Mouse (Mus musculus): Measurements from ENCODE around the gene H2-Q4. TPM values are rescaled to one million over a fixed set of nuclear protein-coding genes. Genes with fewer than 3 reads are reported as not detected.

Gene H2-Q4
- polyA plus RNA-seq (2012; rRNA removed), result 3.3 and 3.5 TPM in 2 replicates

DNA sequence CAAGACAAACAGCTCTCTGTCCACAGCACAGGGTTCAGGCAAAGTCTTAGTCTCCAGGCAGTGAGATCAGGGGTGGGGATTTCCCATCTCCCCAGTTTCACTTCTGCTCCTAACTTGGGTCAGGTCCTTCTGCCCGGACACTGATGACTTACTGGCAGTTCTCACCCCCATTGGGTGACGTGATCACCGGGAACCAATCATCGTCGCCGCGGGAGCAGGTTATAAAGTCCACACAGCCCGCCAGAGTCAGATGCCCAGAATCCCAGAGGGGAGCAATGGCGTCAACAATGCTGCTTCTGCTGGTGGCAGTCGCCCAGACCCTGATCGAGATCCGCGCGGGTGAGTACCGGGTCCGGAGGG is at the start of gene H2-Q4:
TSS of gene H2-Q4 (plus strand) at position 249 of the 360 bp plus-strand sequence.

GRCm38 (mm10) chr17:35342071-35342671 is 37.2 kb upstream of the H2-Q4 start, which contains the start of gene H2-Q2:
Gene H2-Q2, plus strand, starts transcription at chr17:35342242.

GRCm38 (mm10) chr17:35424624-35425416 is 45.4 kb downstream of the H2-Q4 start, which contains the start of gene H2-Q6:
Gene H2-Q6, plus strand, starts transcription at chr17:35424850.

Other genes starting within 250 kb of the H2-Q4 start
- 0.65 and 0.84 TPM in 2 replicates for gene Apom, start 247.6 kb upstream of the H2-Q4 start, polyA plus RNA-seq (2012; rRNA removed)
- 237 and 290 TPM in 2 replicates for gene Bag6, start 244.4 kb upstream of the H2-Q4 start, polyA plus RNA-seq (2012; rRNA removed)
- gene Prrc2a, start 214.7 kb upstream of the H2-Q4 start, polyA plus RNA-seq (2012; rRNA removed), result 228 and 250 TPM in 2 replicates
- gene Aif1, start 203.5 kb upstream of the H2-Q4 start, polyA plus RNA-seq (2012; rRNA removed), result 3.7 and 3.9 TPM in 2 replicates
- 15.7 and 18.5 TPM in 2 replicates for gene Lst1, start 191.2 kb upstream of the H2-Q4 start, polyA plus RNA-seq (2012; rRNA removed)
- 0.76 and 0.84 TPM in 2 replicates for gene Ltb, start 185.2 kb upstream of the H2-Q4 start, polyA plus RNA-seq (2012; rRNA removed)
- 0.05 TPM in 2 replicates for gene Tnf, start 177.6 kb upstream of the H2-Q4 start, polyA plus RNA-seq (2012; rRNA removed)
- gene Lta, start 174.3 kb upstream of the H2-Q4 start, polyA plus RNA-seq (2012; rRNA removed), result 0.57 and 0.62 TPM in 2 replicates
- gene Gm16181, start 158.8 kb upstream of the H2-Q4 start, polyA plus RNA-seq (2012; rRNA removed), result not detected in 2 replicates
- gene Atp6v1g2, start 146.0 kb upstream of the H2-Q4 start, polyA plus RNA-seq (2012; rRNA removed), result 147 and 148 TPM in 2 replicates
- 14.3 and 14.8 TPM in 2 replicates for gene Nfkbil1, start 143.8 kb upstream of the H2-Q4 start, polyA plus RNA-seq (2012; rRNA removed)
- 727 and 778 TPM in 2 replicates for gene Ddx39b, start 137.9 kb upstream of the H2-Q4 start, polyA plus RNA-seq (2012; rRNA removed)
- 60.4 and 60.8 TPM in 2 replicates for gene H2-D1, start 116.9 kb upstream of the H2-Q4 start, polyA plus RNA-seq (2012; rRNA removed)
- gene H2-Q1, start 59.2 kb upstream of the H2-Q4 start, polyA plus RNA-seq (2012; rRNA removed), result 0.27 and 0.48 TPM in 2 replicates
- 7.8 and 8.7 TPM in 2 replicates for gene H2-Q2, start 37.4 kb upstream of the H2-Q4 start, polyA plus RNA-seq (2012; rRNA removed)
- gene H2-Q6, start 45.2 kb downstream of the H2-Q4 start, polyA plus RNA-seq (2012; rRNA removed), result 1.0 and 1.2 TPM in 2 replicates
- gene H2-Q7, start 59.5 kb downstream of the H2-Q4 start, polyA plus RNA-seq (2012; rRNA removed), result 3.6 and 4.1 TPM in 2 replicates
- 0.47 and 0.52 TPM in 2 replicates for gene H2-Q10, start 90.5 kb downstream of the H2-Q4 start, polyA plus RNA-seq (2012; rRNA removed)
- 0.12 TPM in 1 of 2 replicates, not detected in the other for gene Pou5f1, start 126.4 kb downstream of the H2-Q4 start, polyA plus RNA-seq (2012; rRNA removed)
- 11.8 and 14.8 TPM in 2 replicates for gene Tcf19, start 137.2 kb downstream of the H2-Q4 start, polyA plus RNA-seq (2012; rRNA removed)
- gene Cchcr1, start 137.5 kb downstream of the H2-Q4 start, polyA plus RNA-seq (2012; rRNA removed), result 9.8 and 10.1 TPM in 2 replicates
- gene Psors1c2, start 153.6 kb downstream of the H2-Q4 start, polyA plus RNA-seq (2012; rRNA removed), result 0.32 and 0.75 TPM in 2 replicates
- 0.07 and 1.2 TPM in 2 replicates for gene Cdsn, start 172.5 kb downstream of the H2-Q4 start, polyA plus RNA-seq (2012; rRNA removed)
- gene 2300002M23Rik, start 187.8 kb downstream of the H2-Q4 start, polyA plus RNA-seq (2012; rRNA removed), result 0.05 and 0.09 TPM in 2 replicates
- gene Sfta2, start 221.9 kb downstream of the H2-Q4 start, polyA plus RNA-seq (2012; rRNA removed), result not detected in 2 replicates
- gene Gm9573, start 247.0 kb downstream of the H2-Q4 start, polyA plus RNA-seq (2012; rRNA removed), result 0.10 TPM in 1 of 2 replicates, not detected in the other